Mouse (Mus musculus): Measurements from ENCODE around the gene Pax4.

GRCm38 (mm10) chr6:28450481-28450880 is 1.3 kb upstream of the Pax4 start:
- no peak for TF ChIP-seq GATA1 (IDR thresholded peaks at IDR 0.05; ENCODE audit: low read length)
- TF ChIP-seq TAL1 (IDR thresholded peaks at IDR 0.05; ENCODE audit: low read length): no peak
